Mouse (Mus musculus): ENCODE results near the gene Catsperz.
"Not testable (repeated sequence)": the region's sequence is repeated elsewhere in the genome, so short reads cannot be mapped to it uniquely, and the experiment has no call there.

Gene Catsperz

DNA sequence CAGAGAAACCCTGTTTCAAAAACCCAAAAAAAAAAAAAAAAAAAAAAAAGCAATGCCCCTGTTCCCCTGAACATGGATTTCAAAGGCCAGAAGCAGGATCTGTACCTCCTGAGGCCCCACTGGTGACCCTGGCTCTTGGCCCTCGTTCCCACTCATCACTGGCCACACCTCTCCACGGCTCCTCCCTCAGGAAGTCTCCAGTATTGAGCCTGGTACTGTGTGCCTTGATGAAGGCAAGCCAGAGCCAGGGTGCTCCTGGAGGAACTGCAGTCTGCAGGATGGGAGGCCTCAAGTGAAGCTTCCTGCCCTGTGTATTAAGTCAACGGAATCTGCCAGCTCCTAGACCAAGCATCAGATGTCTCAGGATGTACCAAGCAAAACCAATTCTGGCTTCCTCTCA, 19.0 kb downstream of the Catsperz start:
- DNase-seq, result no peak

DNA sequence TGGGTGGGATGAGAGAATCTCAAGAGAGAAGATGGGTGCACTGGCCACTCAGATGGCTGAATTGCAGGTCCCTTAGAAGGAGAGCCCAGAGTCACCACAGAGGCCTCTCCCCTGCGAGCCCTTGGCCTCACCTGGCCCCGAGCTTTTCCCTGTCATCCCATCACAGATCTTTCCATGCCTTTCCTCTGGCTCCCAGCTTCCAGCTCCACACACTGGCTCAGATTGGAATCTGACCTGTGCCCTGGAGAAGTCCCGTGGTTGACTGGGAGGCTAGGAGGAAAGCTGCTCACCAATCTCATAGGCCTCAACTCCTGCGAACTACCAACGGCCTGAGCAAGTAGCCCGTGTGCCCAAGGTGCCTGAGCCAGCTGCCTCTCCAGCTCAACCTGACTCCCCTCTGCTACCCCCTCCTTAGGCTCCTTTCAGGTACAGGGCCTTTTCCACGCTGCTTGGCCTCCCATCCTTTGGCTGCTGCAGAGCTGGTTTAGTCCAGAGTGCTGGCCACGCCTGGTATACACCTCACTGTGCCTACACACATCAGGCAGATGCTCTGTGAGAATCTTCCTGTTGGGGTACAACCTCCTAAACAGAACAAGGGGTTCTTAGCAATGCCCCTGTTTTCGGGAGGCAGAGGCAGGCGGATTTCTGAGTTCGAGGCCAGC, 19.6 kb downstream of the Catsperz start:
- DNase-seq, result no peak

DNA sequence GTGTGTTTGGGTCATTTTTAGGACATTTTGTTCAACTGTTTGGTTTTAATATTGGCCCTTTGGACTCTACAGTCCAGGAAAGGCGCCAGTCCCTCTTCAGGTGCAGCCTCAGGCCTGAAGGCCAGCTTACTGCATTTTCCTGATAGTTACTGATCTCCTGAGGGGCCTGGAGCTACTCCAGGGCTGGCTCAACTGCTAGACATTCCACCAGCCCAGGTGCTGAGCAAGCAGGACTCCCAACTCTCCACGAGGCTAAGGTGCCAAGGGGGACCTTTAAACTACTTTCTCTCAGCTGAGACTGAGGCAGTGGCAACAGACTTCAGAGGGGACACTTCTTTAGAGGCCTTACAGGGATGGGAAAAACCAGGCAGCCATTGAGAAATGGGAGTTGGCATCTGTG, 20.3 kb downstream of the Catsperz start:
- no peak for DNase-seq

DNA sequence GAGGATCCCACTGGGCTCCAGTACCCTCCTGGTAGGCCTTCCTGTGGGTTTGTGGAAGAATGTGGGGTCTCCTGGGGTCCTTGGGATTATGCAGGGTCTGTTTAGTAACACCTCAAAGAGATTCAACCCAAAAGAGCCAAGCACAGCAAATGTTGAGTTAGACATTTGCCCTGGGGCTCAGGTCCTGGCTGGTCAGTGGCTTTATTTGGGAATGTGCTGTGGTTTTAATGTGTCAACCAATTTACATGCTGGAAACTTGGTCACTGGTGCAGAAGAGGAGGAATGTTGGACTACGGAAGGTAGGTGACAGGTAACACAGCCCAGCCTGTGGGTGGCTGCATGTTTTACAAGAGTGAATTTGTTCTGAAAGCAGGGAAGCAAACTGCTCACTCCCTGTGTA, 22.1 kb downstream of the Catsperz start:
- no peak for DNase-seq

DNA sequence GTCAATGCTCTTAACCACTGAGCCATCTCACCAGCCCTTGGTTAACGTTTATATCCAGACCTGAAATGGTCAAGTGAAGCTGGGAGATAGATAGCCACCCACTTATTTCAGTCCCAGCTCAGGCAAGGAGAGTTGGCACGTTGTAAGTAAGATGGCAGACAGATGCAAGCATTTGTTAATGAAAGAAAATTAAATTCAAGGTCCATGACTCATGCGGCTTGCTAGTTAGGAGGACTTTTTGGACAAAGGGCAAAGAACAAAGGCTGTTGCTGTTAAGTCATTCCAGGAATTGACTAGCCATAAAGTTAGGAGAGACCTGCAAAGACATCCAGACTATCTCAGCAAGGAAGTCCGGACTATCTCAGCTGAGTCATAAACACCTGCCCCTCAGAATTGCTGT, 25.5 kb downstream of the Catsperz start:
- no peak for DNase-seq

DNA sequence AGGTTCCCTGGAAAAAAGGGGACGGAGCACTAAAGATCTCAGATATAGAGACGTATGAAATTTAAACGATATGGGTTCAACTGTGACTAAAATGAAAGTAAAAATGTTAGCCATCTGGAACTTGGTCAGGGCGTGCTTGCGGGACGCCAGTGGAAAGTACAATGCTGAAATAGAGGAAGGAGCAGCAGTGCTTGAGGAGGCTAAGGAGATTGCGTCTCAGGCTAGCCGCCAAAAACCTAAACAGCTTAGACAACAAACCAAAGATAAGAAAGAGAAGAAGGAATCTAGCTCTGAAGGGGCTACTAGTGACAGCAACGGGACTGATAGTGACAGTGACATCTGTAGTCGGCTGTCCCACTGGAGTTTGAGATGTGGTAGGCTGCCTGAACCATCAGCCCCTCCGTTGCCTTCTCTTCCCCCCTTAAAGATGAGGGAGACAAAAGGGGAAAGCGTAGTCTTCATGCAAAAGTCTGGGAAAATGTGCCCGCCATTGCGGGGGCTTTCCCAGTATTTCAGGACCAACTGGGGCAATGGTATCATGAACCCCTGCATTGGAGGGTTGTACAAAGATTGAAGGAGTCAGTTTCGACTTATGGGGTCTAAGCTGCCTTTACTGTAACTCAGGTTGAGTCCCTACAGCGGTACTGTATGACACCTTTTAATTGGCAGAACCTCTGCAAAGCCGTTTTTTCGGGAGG, 29.4 kb downstream of the Catsperz start:
- DNase-seq, result not testable (repeated sequence)

DNA sequence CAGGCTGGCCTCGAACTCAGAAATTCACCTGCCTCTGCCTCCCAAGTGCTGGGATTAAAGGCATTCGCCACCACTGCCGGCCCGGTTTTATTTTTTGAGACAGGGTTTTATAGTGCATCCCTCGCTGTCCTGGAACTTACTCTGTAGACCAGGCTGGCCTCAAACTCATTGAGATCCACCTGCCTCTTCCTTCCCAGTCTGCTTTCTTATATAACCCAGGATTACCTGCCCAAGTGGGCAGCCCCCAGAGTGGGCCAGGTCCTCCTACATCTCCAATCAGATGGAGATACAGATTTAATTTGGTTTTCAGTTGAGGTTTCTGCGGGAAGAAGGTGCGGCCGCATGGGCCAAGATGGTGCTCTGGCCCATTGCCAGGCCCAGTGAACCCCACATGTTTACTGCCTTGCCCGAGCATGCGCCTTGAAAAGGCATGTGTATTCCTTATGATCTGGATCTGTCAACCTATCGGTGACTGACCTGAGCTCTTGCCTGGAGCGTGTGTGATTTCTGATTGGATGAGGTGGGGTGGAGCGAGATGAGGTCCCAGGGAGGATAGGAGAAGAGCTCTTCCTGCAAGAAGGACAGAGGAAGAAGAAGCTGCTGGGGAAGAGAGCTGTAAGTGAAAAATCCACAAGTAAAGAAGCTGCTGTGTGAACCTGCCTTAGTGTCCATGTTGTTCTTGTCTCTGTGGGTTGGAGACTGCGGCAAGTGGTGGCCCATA, 31.3 kb downstream of the Catsperz start:
- DNase-seq, result no peak

DNA sequence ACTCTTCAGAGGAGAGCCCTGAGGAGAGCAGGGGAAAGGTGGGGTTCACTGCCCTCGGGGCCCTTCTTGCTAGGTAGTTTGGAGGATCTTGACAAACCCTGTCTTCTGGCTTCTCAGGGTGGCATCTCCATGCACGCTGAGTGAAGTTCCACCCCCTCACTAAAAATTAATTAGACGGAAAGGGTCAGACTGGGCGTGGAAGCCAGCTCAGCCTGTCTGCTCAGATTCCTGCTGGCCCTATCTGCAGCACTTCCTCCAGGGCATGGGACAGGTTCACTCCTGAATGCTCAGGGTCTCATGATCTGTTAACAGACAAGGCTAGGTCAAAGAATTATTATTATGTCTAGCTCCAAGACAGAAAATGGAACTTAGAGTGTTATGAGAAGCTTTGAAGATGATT, 32.7 kb downstream of the Catsperz start:
- DNase-seq, result no peak

DNA sequence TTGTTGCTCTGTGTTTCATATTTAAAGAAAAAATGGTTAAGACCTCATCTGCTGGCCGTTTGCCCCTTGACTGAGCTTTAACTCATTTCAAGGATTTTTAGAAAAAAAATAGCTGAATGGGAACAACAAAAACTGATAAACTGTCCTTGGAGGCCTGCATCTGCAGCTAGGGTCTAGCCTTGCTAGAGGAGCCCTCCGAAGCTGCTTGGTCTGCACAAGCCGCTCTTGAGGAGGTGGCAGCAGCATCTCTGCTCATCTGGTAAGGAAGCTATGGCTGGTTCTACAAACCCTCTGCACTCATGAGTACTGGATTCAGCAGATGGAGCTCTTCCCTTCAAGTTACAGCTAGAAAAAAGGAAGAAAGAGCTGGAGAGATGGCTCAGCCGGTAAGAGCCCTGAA, 47.2 kb downstream of the Catsperz start:
- DNase-seq, result no peak

DNA sequence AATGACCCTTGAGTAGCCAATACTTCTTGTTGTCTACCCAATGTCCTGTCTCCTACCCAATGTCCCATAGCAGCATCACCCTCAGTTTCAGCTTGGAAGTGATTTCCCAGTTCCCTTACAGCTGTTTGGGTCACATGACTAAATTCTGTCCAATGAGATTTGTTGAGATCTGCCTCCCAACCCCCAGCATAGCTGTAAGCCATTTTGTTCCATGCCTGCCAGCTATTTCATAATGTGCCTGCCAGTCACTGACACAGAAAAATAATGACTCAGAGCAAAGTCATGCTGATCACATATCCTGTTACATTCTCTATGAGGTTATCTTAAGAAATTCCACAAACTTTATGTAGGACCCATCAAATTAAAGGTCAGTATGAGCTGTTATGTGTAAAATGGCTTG, 48.4 kb downstream of the Catsperz start:
- DNase-seq, result no peak

DNA sequence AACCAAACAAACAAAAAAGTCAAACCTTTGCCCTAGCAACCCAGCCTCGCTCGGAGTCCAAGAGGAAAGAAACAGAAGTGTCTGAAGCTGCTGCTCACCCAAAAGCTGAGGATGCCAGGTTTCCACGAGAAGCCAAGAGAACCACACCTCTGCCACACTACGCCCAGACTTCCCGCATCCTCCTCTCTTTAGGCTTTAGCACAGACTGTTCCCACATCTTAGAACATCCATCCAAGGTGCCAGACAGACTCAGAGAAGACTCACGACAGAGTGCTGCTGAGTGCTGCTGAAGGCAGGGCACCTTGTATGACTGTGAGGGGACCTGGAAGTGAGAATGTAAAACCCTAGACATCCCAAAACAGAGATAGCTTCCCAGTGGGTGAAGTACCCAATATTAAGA, 49.3 kb downstream of the Catsperz start:
- no peak for DNase-seq

DNA sequence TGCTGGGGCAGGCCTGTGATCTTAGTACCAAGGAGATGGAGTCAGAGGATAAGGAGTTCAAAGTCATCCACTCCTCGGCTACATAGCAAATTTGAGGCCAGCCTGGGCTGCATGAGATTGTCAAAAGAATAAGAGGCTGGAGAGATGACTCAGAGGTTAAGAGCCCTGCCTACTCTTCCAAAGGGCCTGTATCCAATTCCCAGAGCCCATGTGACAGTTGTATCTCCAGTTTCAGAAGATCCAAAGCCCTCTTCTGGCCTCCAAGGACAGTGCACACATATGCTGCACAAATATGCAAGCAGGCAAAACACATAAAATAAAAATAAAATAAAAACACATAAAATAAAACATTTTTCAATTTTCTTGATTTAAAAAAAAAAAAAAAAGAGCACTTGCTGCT, 50.9 kb downstream of the Catsperz start:
- no peak for DNase-seq

DNA sequence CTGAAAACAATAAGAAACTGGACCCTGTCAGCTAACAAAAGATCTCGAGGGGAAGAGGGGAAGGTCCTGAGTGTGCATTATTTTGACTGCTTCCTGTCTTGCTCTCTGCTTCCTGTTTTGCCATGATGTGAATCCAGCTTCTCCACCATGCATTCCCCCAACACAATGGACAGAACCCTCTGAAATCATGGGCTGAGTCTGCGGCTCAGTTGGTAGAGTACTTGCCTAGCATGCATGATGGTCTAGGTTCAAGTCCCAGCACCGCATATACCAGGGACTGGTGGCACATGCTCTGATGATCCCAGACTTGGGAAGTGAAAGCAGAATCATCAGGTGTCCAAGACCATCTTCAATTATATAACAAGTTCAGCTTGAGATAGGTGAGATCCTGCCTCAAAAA, 52.5 kb downstream of the Catsperz start:
- DNase-seq, result no peak
